Mouse (Mus musculus) kidney, adult 2 months (tissue): ENCODE measurements around the gene Tspan2. TPM values are rescaled to one million over a fixed set of nuclear protein-coding genes. Genes with fewer than 3 reads are reported as not detected.
A peak's percentile ranks its signal among the peaks of the same experiment; 100 is the strongest.

Experiments
- DNase-seq: peaks from one replicate; pipeline ENCODE4 v3.0.0; 2021
- H3K27ac ChIP-seq: fragments of 200-500 bp; 2 replicates; pipeline ENCODE4 v1.5.1; 2012; ENCODE audit warnings: low read depth, low read length, control low read depth, inconsistent platforms; ENCODE audit not compliant: insufficient read depth
- H3K27me3 ChIP-seq: fragments of 200-500 bp; replicated peaks from 2 replicates; pipeline ENCODE4 v1.6.1; 2012; ENCODE audit warnings: mild to moderate bottlenecking, moderate library complexity, low read length, inconsistent platforms; ENCODE audit not compliant: control insufficient read depth, insufficient read depth
- H3K36me3 ChIP-seq: fragments of 200-500 bp; 2 replicates; pipeline ENCODE4 v1.6.1; 2012; ENCODE audit warnings: mild to moderate bottlenecking, moderate library complexity, low read length, inconsistent platforms; ENCODE audit not compliant: control insufficient read depth, insufficient read depth
- H3K4me1 ChIP-seq: fragments of 200-500 bp; 2 replicates; pipeline ENCODE4 v1.6.1; 2011; ENCODE audit warnings: low read length; ENCODE audit not compliant: control insufficient read depth, insufficient read depth
- H3K4me3 ChIP-seq: fragments of 200-500 bp; 2 replicates; pipeline ENCODE4 v1.5.1; 2011; ENCODE audit warnings: mild to moderate bottlenecking, low read depth, low read length, control low read depth; ENCODE audit not compliant: insufficient read depth
- CTCF ChIP-seq: fragments of 200-500 bp; conservative IDR thresholded peaks from 2 replicates; pipeline ENCODE4 v1.5.1; 2011; ENCODE audit warnings: low read depth, mild to moderate bottlenecking, control low read depth, low read length, moderate library complexity, mixed read lengths; ENCODE audit not compliant: insufficient read depth, insufficient read length
- POLR2A ChIP-seq: fragments of 200-500 bp; IDR thresholded peaks from one replicate; pipeline ENCODE4 v1.6.1; 2011; ENCODE audit warnings: low read depth, low read length, control low read depth
- WGBS: fragments of 180-500 bp; shearing (Covaris S2); methylation state at CpG from one replicate; pipeline ENCODE4 v1.1.7; 2018; 5-methylcytosine and 5-hydroxymethylcytosine counted together
- polyA plus RNA-seq: library from polyadenylated mRNA; depleted of rRNA; stranded (reverse); fragments of >200 nt; gene quantifications from 2 replicates; pipeline ENCODE4 v1.2.3, GENCODE M21; 2012

Tspan2 gene
- polyA plus RNA-seq, 1 experiment, result 3.0 TPM

DNA sequence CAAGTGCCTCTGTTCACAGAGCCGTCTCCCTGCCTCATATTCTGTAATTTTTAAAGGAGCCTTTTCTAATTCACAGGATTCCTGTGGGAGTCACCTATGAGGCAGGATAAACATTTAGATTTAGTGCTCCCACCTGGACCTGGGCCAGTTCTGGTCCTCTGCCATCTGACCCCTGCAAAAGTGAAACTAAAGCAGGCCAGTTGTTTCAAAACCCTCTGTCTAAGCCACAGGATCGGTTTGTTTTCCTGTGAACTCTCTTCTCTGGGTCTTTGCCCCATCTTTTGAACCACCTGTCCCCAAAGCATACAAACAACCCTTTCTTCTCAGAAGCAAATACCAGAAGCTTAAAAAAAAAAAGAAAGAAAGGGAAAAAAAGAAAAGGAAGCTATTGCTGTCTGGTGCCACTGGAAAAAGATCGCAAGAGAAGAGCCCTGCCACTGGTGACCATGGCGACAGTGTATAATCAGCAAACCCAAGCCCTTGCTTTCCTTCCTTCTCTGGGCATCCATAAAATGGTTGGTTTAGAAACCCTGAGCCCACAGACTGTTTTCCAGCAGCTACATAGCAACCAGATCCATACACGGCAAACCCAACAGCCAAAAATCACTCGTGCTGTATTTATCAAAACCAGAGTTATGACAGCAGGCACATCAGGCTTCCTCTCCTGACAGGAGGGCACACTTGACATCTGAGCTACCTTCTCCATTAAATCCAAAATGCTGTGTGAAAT is 10.3 kb upstream of the Tspan2 start:
- no peaks in the 10 kb centered on the region for H3K36me3 ChIP-seq
- no peaks in the 10 kb centered on the region for H3K4me1 ChIP-seq
- H3K4me3 ChIP-seq, result no peak overlapping the region
- H3K27ac ChIP-seq, result 0 out of 2 replicates have a peak overlapping the region, but pooled peaks have one; percentile 26
- TF ChIP-seq POLR2A (no peak), CTCF (no peak)
- peak; percentile 78 for DNase-seq
- H3K27me3 ChIP-seq, result no peaks in the 10 kb centered on the region
- 36% methylated on average over 6 of the region's 6 CpGs for WGBS

GRCm38 (mm10) chr3:102724798-102725459 is 9.4 kb upstream of the Tspan2 start:
- Histone ChIP-seq H3K27me3 (no peaks in the 10 kb centered on the region), H3K27ac (no peak overlapping the region), H3K36me3 (no peaks in the 10 kb centered on the region), H3K4me1 (no peaks in the 10 kb centered on the region), H3K4me3 (no peak overlapping the region)
- DNase-seq, result no peak
- TF ChIP-seq CTCF (no peak), POLR2A (no peak)
- 74% methylated on average over 7 of the region's 7 CpGs for WGBS

DNA sequence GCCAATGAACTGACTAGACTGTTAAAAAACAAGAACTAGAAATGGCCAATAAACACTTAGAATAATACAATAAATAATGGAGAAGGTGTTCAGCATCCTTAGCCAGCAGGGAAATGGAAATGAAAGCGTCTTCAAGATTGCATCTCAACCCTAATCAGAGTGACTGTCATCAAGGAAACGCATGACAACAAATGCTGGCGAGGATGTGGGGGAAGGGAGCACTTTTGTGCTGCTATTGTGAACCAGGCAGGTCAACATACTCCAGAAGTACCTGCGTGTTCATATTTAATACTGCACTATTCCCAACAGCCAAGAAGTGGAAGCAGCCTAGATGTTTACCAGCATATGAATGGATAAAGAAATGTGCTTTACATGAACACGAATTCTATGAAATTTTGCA is 4.9 kb upstream of the Tspan2 start:
- Histone ChIP-seq H3K27ac (no peak overlapping the region), H3K36me3 (no peaks in the 10 kb centered on the region), H3K27me3 (no peaks in the 10 kb centered on the region), H3K4me1 (no peaks in the 10 kb centered on the region), H3K4me3 (no peak overlapping the region)
- DNase-seq, result peak; percentile 13
- 56% methylated on average over 5 of the region's 5 CpGs for WGBS
- no peak for TF ChIP-seq POLR2A
- TF ChIP-seq CTCF, result no peak

DNA sequence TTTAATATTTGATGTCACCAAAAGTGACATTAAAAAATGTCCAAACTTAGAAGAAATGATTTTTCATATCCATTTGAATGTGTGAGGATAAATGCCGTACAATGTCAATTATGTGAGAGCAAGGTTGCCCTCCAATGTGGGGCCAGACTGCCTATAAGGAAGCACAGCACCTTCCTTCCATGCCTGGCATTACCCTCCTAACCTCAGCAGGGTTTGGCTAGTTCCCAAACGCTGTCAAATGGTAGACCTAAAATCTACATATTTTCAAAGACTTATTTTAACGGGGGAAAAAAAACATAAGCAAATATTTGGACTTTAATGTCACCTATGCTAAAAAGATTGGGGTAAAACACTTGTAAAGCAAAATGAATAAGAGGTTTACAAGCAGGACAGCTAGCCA is 3.2 kb upstream of the Tspan2 start:
- Histone ChIP-seq H3K4me3 (no peak overlapping the region), H3K27ac (no peak overlapping the region), H3K36me3 (no peaks in the 10 kb centered on the region), H3K4me1 (no peaks in the 10 kb centered on the region), H3K27me3 (no peaks in the 10 kb centered on the region; the same call in 1 of the 2 replicates)
- WGBS, result 77% methylated on average over 3 of the region's 3 CpGs
- TF ChIP-seq CTCF, result no peak
- TF ChIP-seq POLR2A, result no peak
- no peak for DNase-seq

DNA sequence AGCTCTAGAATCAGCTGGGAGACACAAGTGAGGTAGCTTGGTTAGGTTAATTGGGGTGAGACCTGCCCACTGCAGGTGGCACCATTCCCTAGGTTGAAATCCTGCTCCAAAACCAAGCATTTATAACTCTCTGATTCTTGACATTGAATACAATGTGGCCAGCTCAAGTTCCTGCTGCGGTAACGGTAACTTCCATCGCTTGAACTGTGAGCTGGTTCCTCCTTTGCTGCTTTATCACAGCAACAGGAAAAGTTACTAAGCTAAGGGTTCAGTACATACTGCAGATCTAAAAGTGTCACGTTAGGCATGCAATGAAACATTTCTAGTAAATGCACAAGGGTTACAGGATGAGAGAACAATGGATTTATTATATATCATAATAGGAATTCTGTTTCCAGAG is 1.7 kb upstream of the Tspan2 start:
- Histone ChIP-seq H3K4me3 (no peak overlapping the region), H3K4me1 (no peaks in the 10 kb centered on the region), H3K36me3 (no peaks in the 10 kb centered on the region), H3K27ac (no peak overlapping the region), H3K27me3 (no peaks in the 10 kb centered on the region; the same call in 1 of the 2 replicates)
- TF ChIP-seq CTCF, result no peak
- TF ChIP-seq POLR2A, result no peak
- WGBS, result 84% methylated on average over 4 of the region's 4 CpGs
- DNase-seq, result no peak

DNA sequence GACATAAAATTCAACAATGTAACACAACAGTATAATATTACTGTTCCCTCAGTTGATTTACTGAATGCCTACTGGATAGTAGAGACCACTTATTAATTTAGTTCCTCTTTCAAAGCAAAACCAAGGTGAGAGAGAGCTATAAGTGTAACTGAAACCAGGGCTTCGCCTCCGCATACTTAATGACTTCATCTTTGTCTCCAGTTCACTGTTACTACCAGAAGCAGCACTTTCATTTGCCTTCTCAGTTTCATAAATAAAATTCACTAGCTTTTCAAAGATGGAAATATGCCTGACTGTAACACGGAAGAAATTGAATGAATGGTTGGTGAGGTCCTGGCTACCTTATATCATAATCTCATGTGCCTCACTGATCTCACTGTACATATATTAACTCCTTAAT is 1.3 kb upstream of the Tspan2 start:
- H3K36me3 ChIP-seq, result no peaks in the 10 kb centered on the region
- H3K4me3 ChIP-seq, result no peak overlapping the region
- no peaks in the 10 kb centered on the region; the same call in 1 of the 2 replicates for H3K27me3 ChIP-seq
- no peak for TF ChIP-seq CTCF
- TF ChIP-seq POLR2A, result no peak
- H3K4me1 ChIP-seq, result peaks cover under 1% of the 10 kb centered on the region; the same call in 1 of the 2 replicates
- no peak for DNase-seq
- H3K27ac ChIP-seq, result no peak overlapping the region
- WGBS, result 90% methylated on average over 3 of the region's 3 CpGs

- 50% methylated on average over 6 of the region's 6 CpGs for WGBS
- Histone ChIP-seq H3K36me3 (no peaks in the 10 kb centered on the region), H3K4me3 (peak overlapping the region; percentile 67; the same call in 1 of the 2 replicates), H3K27me3 (no peaks in the 10 kb centered on the region; the same call in 1 of the 2 replicates), H3K27ac (no peak overlapping the region), H3K4me1 (peaks cover 2% of the 10 kb centered on the region; the same call in 1 of the 2 replicates)
- DNase-seq, result no peak
- no peak for TF ChIP-seq POLR2A
- TF ChIP-seq CTCF, result no peak
These were observed 405 bp upstream of the Tspan2 start for GRCm38 (mm10) chr3:102733936-102734312.
